Mouse (Mus musculus) testis, postnatal 14 days (tissue): ENCODE measurements around the gene Ssty2.
"Not testable (repeated sequence)": the region's sequence is repeated elsewhere in the genome, so short reads cannot be mapped to it uniquely, and the experiment has no call there.

Experiments used
- DNase-seq: peaks from one replicate; pipeline ENCODE4 v3.0.0; 2021; ENCODE audit warnings: low spot score

The Ssty2 gene

GRCm38 (mm10) chrY:67047972-67048371, at the start of gene Ssty2:
Ssty2 (minus strand) TSS chrY:67048072.
- not testable (repeated sequence) for DNase-seq
